In the genomic region with DNA sequence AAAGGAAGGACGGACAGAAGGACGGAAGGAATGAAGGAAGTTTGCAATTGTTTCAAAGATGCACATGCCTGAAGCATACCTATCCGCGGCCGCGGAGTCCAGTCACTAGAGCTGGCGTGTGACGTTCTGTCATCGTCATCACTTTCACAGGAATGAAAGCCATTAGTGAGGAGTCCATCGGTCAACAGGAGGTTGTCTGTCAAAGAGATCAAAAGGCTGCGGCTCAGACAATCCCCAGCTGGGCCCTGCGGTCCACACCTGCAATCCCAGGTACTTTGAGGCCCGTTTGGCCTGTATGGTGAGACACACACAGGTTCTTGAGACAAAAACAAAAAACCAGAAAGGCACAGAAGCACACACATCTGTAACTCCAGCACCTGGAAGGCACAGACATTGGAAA, we compare ENCODE assay signal across 8 mouse cellular contexts. TPM values are rescaled to one million over a fixed set of nuclear protein-coding genes. Genes with fewer than 3 reads are reported as not detected.
A peak's percentile ranks its signal among the peaks of the same experiment; 100 is the strongest.
DNase-seq lines count a peak whose midpoint lies in the region; ATAC-seq lines count a peak whose summit lies in the region.

No protein-coding gene starts in this region.

- H3K4me3 ChIP-seq in heart, embryonic 10.5 days = peak overlapping the region; percentile 86
- H3K4me3 ChIP-seq in embryonic facial prominence, embryonic 15.5 days (replicated peaks) = peak overlapping the region; percentile 84
- H3K4me3 ChIP-seq in midbrain, embryonic 12.5 days = peak overlapping the region; percentile 83

- intact Hi-C loops in heart, postnatal 25 days (cut with DNase I) = no loop called here

- H3K4me2 ChIP-seq in embryonic facial prominence, embryonic 15.5 days (replicated peaks) = peak overlapping the region; percentile 68
- peak overlapping the region; percentile 71 for H3K4me2 ChIP-seq in midbrain, embryonic 12.5 days (replicated peaks)

- peaks cover 31% of the 10 kb centered on the region for H3K36me3 ChIP-seq in heart, embryonic 10.5 days
- peaks cover 17% of the 10 kb centered on the region for H3K36me3 ChIP-seq in embryonic facial prominence, embryonic 15.5 days
- H3K36me3 ChIP-seq in midbrain, embryonic 12.5 days = peaks cover 25% of the 10 kb centered on the region

- no peaks in the 10 kb centered on the region for H3K9me3 ChIP-seq in heart, embryonic 10.5 days
- H3K9me3 ChIP-seq in embryonic facial prominence, embryonic 15.5 days (replicated peaks) = no peaks in the 10 kb centered on the region
- no peaks in the 10 kb centered on the region for H3K9me3 ChIP-seq in midbrain, embryonic 12.5 days

- peaks cover 17% of the 10 kb centered on the region for H3K4me1 ChIP-seq in heart, embryonic 10.5 days
- peaks cover 13% of the 10 kb centered on the region for H3K4me1 ChIP-seq in embryonic facial prominence, embryonic 15.5 days
- H3K4me1 ChIP-seq in midbrain, embryonic 12.5 days = peaks cover 21% of the 10 kb centered on the region

- H3K27me3 ChIP-seq in heart, embryonic 10.5 days (ENCODE audit: insufficient read depth, poor library complexity, severe bottlenecking) = no peaks in the 10 kb centered on the region
- no peaks in the 10 kb centered on the region for H3K27me3 ChIP-seq in embryonic facial prominence, embryonic 15.5 days
- H3K27me3 ChIP-seq in midbrain, embryonic 12.5 days = peaks cover 5% of the 10 kb centered on the region; the same call in 1 of the 2 replicates

- H3K27ac ChIP-seq in heart, embryonic 10.5 days = no peak overlapping the region
- H3K27ac ChIP-seq in embryonic facial prominence, embryonic 15.5 days (replicated peaks) = no peak overlapping the region
- H3K27ac ChIP-seq in midbrain, embryonic 12.5 days (replicated peaks) = no peak overlapping the region

- no peak for DNase-seq in heart, embryonic 10.5 days (ENCODE audit: low spot score)
- DNase-seq in heart, postnatal 25 days (ENCODE audit: low spot score) = no peak
- peak; percentile 29 to 62 for DNase-seq in kidney, adult 8-10 months
- no peak for DNase-seq in frontal cortex, postnatal 10 days (ENCODE audit: low spot score in 2 of 2)
- DNase-seq in frontal cortex, postnatal 36 days (ENCODE audit: low spot score in 2 of 2) = no peak
- DNase-seq in thymus, postnatal 25 days = no peak

- ATAC-seq in embryonic facial prominence, embryonic 15.5 days (ENCODE audit: insufficient number of reproducible peaks, low FRiP score, low TSS enrichment, low read depth) = no peak
- no peak for ATAC-seq in midbrain, embryonic 12.5 days (ENCODE audit: low FRiP score, low read depth)

- whole genome bisulfite sequencing in heart, embryonic 10.5 days = 50% methylated on average over 13 of the region's 13 CpGs
- WGBS in embryonic facial prominence, embryonic 15.5 days = 58% methylated on average over 13 of the region's 13 CpGs
- 64% methylated on average over 13 of the region's 13 CpGs for WGBS in midbrain, embryonic 12.5 days

- H3K9ac ChIP-seq in embryonic facial prominence, embryonic 15.5 days = no peak overlapping the region
- H3K9ac ChIP-seq in midbrain, embryonic 12.5 days (replicated peaks) = peak overlapping the region; percentile 39

RNA-seq across cellular contexts. Expression of gene Sirt1, which starts 44.6 kb away (rescaled TPM):
- polyA plus RNA-seq in heart, embryonic 10.5 days (2016; fragmentation: Nextera tagmentation; extraction: Ambion mirVana) = 2.4 and 5.2 TPM in 2 replicates
- total RNA-seq in heart, postnatal 25 days (2021) = 10 to 100 TPM in 1 of 2 experiments, 1 to 10 TPM in 1; 9.9 to 12.0 TPM
- 4.5 and 5.6 TPM in 2 replicates for polyA plus RNA-seq in embryonic facial prominence, embryonic 15.5 days (2015; fragmentation: Nextera tagmentation; extraction: Ambion mirVana)
- 5.8 and 6.3 TPM in 2 replicates for polyA plus RNA-seq in midbrain, embryonic 12.5 days (2016; fragmentation: Nextera tagmentation; extraction: Ambion mirVana)

RNA-seq across cellular contexts. Expression of gene Dnajc12, which starts 45.3 kb away (rescaled TPM):
- 6.7 and 10.8 TPM in 2 replicates for polyA plus RNA-seq in heart, embryonic 10.5 days (2016; fragmentation: Nextera tagmentation; extraction: Ambion mirVana)
- total RNA-seq in heart, postnatal 25 days (2021) = 10 to 100 TPM in 1 of 2 experiments, 1 to 10 TPM in 1; 8.7 to 11.2 TPM
- 11.4 and 12.8 TPM in 2 replicates for polyA plus RNA-seq in embryonic facial prominence, embryonic 15.5 days (2015; fragmentation: Nextera tagmentation; extraction: Ambion mirVana)
- 14.2 and 14.8 TPM in 2 replicates for polyA plus RNA-seq in midbrain, embryonic 12.5 days (2016; fragmentation: Nextera tagmentation; extraction: Ambion mirVana)

Comparison
In these comparisons a context has a peak if more than half of its experiments do, and no peak if none do; other contexts are left out.
1. DNase-seq: peak in kidney, adult 8-10 months (2 of 2); none in heart, embryonic 10.5 days (single experiment), heart, postnatal 25 days (single experiment), frontal cortex, postnatal 10 days (0 of 2), frontal cortex, postnatal 36 days (0 of 2) and thymus, postnatal 25 days (single experiment).
2. Peak in every context shown above with its lines, with median percentiles within 50 percentile points of each other: H3K4me3 ChIP-seq.